Comparison of ENCODE assay signal across 12 mouse cellular contexts in genomic region chr4:55526247-55527115, GRCm38 (mm10). TPM values are rescaled to one million over a fixed set of nuclear protein-coding genes. Genes with fewer than 3 reads are reported as not detected.
DNase-seq lines count a peak whose midpoint lies in the region; ATAC-seq and TF ChIP-seq lines count a peak whose summit lies in the region.
"Had no signal": no experiment of that assay in that cellular context is flagged by ENCODE, and none has a peak within 500 bp of the region (broad histone marks: within the 10 kb centered on the region; RNA-seq: fewer than 3 reads in every experiment).

No protein-coding gene starts in this region.

- H3K36me3 ChIP-seq in embryonic facial prominence, embryonic 11.5 days (replicated peaks; ENCODE audit: control insufficient read depth, insufficient read depth, low read depth, low read length) = no peaks in the 10 kb centered on the region
- H3K36me3 ChIP-seq in embryonic facial prominence, embryonic 10.5 days (replicated peaks) = no peaks in the 10 kb centered on the region
- H3K36me3 ChIP-seq: heart, embryonic 15.5 days had no signal

- ATAC-seq in embryonic facial prominence, embryonic 11.5 days (replicated peaks; ENCODE audit: insufficient number of reproducible peaks, low FRiP score, low TSS enrichment, low read depth) = no peak
- ATAC-seq: activated CD4-positive, CD25-positive, alpha-beta regulatory T cell, adult 4 months had no signal

- peak; percentile 41 for DNase-seq in embryonic facial prominence, embryonic 11.5 days (ENCODE audit: low spot score)
- no peak for DNase-seq in embryonic facial prominence, embryonic 10.5 days (ENCODE audit: low spot score)
- no peak for DNase-seq in layer of hippocampus, adult 2 months (ENCODE audit: low spot score in 2 of 2)
- DNase-seq in layer of hippocampus, postnatal 14 days (ENCODE audit: low spot score in 2 of 2) = no peak
- DNase-seq in 3134 (ENCODE audit: extremely low read depth, insufficient read length, low spot score) = peak; percentile 21
- peak; percentile 79 for DNase-seq in brain, embryonic 14.5 days (ENCODE audit: low read depth)
- no peak for DNase-seq in cerebellum, adult 9-11 months
- DNase-seq in frontal cortex, postnatal 14 days (ENCODE audit: low spot score in 2 of 2) = no peak
- DNase-seq: kidney, adult 2 months; layer of hippocampus, postnatal 36 days had no signal

- TF ChIP-seq POLR2A in brain, embryonic 14.5 days (IDR thresholded peaks at IDR 0.05; ENCODE audit: borderline replicate concordance, extremely low read depth, insufficient read depth, insufficient read length, poor library complexity, severe bottlenecking) = no peak

- no peak overlapping the region for H3K4me2 ChIP-seq in embryonic facial prominence, embryonic 11.5 days (ENCODE audit: low read depth, low read length)
- H3K4me2 ChIP-seq: heart, embryonic 15.5 days had no signal

- no peak overlapping the region for H3K27ac ChIP-seq in embryonic facial prominence, embryonic 11.5 days (replicated peaks; ENCODE audit: low read depth, low read length)
- H3K27ac ChIP-seq in embryonic facial prominence, embryonic 10.5 days (replicated peaks) = no peak overlapping the region
- H3K27ac ChIP-seq in layer of hippocampus, adult 2 months = no peak overlapping the region
- H3K27ac ChIP-seq: heart, embryonic 15.5 days had no signal

- 0 out of 2 replicates have a peak, but pooled peaks cover 3% of the 10 kb centered on the region for H3K4me1 ChIP-seq in embryonic facial prominence, embryonic 11.5 days (ENCODE audit: control insufficient read depth, insufficient read depth, low read length)
- peaks cover 21% of the 10 kb centered on the region for H3K4me1 ChIP-seq in embryonic facial prominence, embryonic 10.5 days

- 56% methylated on average over 5 of the region's 5 CpGs for WGBS in embryonic facial prominence, embryonic 11.5 days
- WGBS in embryonic facial prominence, embryonic 10.5 days = 75% methylated on average over 5 of the region's 5 CpGs

- H3K27me3 ChIP-seq in embryonic facial prominence, embryonic 11.5 days (ENCODE audit: control insufficient read depth, insufficient read depth, low read length) = peaks cover 13% of the 10 kb centered on the region
- H3K27me3 ChIP-seq in embryonic facial prominence, embryonic 10.5 days (replicated peaks; ENCODE audit: low read depth, poor library complexity, severe bottlenecking) = peaks cover 45% of the 10 kb centered on the region
- H3K27me3 ChIP-seq: heart, embryonic 15.5 days had no signal

- H3K4me3 ChIP-seq in embryonic facial prominence, embryonic 11.5 days (ENCODE audit: low read depth, low read length) = no peak overlapping the region
- H3K4me3 ChIP-seq in embryonic facial prominence, embryonic 10.5 days = no peak overlapping the region
- no peak overlapping the region for H3K4me3 ChIP-seq in layer of hippocampus, adult 2 months
- H3K4me3 ChIP-seq: heart, embryonic 15.5 days had no signal

- H3K9ac ChIP-seq in embryonic facial prominence, embryonic 11.5 days (replicated peaks; ENCODE audit: low read length) = no peak overlapping the region
- H3K9ac ChIP-seq: heart, embryonic 15.5 days had no signal

- TF ChIP-seq CTCF in layer of hippocampus, adult 2 months (conservative IDR thresholded peaks at IDR 0.05) = peak; percentile 81
- peak; percentile 21; the same call in 1 of the 2 replicates for TF ChIP-seq CTCF in brain, embryonic 14.5 days (IDR thresholded peaks at IDR 0.05; ENCODE audit: borderline replicate concordance, extremely low read depth, insufficient read depth, insufficient read length)

- H3K9me3 ChIP-seq in embryonic facial prominence, embryonic 11.5 days (replicated peaks; ENCODE audit: control insufficient read depth, low read length) = no peaks in the 10 kb centered on the region
- no peaks in the 10 kb centered on the region for H3K9me3 ChIP-seq in embryonic facial prominence, embryonic 10.5 days
- H3K9me3 ChIP-seq: heart, embryonic 15.5 days had no signal

RNA-seq across cellular contexts. Expression of gene Klf4, which starts 5.8 kb away (rescaled TPM):
- 5.7 and 6.6 TPM in 2 replicates for polyA plus RNA-seq in embryonic facial prominence, embryonic 11.5 days (2014; fragmentation: Nextera tagmentation; extraction: Ambion mirVana)
- 0.67 and 1.5 TPM in 2 replicates for polyA plus RNA-seq in embryonic facial prominence, embryonic 10.5 days (2016; fragmentation: Nextera tagmentation; extraction: Ambion mirVana)
- total RNA-seq in layer of hippocampus, adult 2 months (2021) = 1 to 10 TPM; 5.8 to 5.9 TPM
- 1 to 10 TPM; 5.2 to 8.2 TPM for total RNA-seq in layer of hippocampus, postnatal 14 days (2021)
- 4.6 and 7.5 TPM in 2 replicates for polyA plus RNA-seq in brain, embryonic 14.5 days (2012; rRNA removed)

Comparison
In these comparisons a context has a peak if more than half of its experiments do, and no peak if none do; other contexts are left out.
1. DNase-seq: peak in embryonic facial prominence, embryonic 11.5 days (single experiment), 3134 (single experiment) and brain, embryonic 14.5 days (single experiment); none in embryonic facial prominence, embryonic 10.5 days (single experiment), layer of hippocampus, adult 2 months (0 of 2), layer of hippocampus, postnatal 14 days (0 of 2), cerebellum, adult 9-11 months (single experiment) and frontal cortex, postnatal 14 days (0 of 2).